Mouse (Mus musculus): ENCODE measurements at regions not wholly inside any gene's neighbourhood (a gene's known extent, or its start where the extent isn't known, plus 50 kb on each side); places are given as distances from the start of the nearest gene placed in this dataset.

DNA sequence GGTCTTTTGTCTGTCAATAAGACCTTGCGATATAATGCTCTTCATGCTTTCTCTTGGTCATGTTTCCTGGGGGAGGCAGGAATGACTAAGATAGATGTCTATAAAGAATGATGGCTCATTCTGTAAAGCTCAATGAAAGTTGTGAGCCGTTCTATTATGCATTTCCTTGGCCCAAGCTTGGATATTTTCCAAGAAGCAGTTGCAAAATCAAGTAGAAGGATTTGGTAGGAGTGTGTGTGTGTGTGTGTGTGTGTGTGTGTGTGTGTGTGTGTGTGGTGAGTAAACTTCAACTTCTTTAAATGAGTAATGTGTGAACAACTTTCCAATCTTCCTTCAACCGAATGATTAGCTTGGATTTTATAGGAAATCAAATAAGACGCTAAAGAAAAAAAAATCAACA is 267.7 kb upstream of the Ubash3b start:
- TF ChIP-seq EP300 (IDR thresholded peaks at IDR 0.05; ENCODE audit: low read depth) (no peak), CTCF (IDR thresholded peaks at IDR 0.05; ENCODE audit: low read depth) (no peak)
